Mouse (Mus musculus): Measurements from ENCODE around the gene Galnt15. TPM values are rescaled to one million over a fixed set of nuclear protein-coding genes. Genes with fewer than 3 reads are reported as not detected.

Gene Galnt15
- polyA plus RNA-seq, 1 experiment from 2014 or later: not detected

GRCm38 (mm10) chr14:32053895-32054294, 25.1 kb downstream of the Galnt15 start:
- no peaks in the 10 kb centered on the region for H3K9me3 ChIP-seq (ENCODE audit: control insufficient read depth, low read length)
- DNase-seq (ENCODE audit: low spot score): no peak
- ATAC-seq (replicated peaks; ENCODE audit: low FRiP score): 0 out of 2 replicates have a peak, but pooled peaks have one; percentile 20
- no peak overlapping the region for H3K9ac ChIP-seq (ENCODE audit: low read depth, low read length)
- no peaks in the 10 kb centered on the region for H3K36me3 ChIP-seq (ENCODE audit: control insufficient read depth, insufficient read depth, low read length)
- no peaks in the 10 kb centered on the region for H3K27me3 ChIP-seq (replicated peaks; ENCODE audit: control insufficient read depth, insufficient read depth, low read length)
- no peak overlapping the region for H3K27ac ChIP-seq (ENCODE audit: low read depth, low read length)
- no peak overlapping the region for H3K4me2 ChIP-seq
- 48% methylated on average over 5 of the region's 5 CpGs for WGBS
- H3K4me3 ChIP-seq (ENCODE audit: low read depth, low read length): no peak overlapping the region
- H3K4me1 ChIP-seq (replicated peaks; ENCODE audit: control insufficient read depth, insufficient read depth, low read length): peaks cover 9% of the 10 kb centered on the region

DNA sequence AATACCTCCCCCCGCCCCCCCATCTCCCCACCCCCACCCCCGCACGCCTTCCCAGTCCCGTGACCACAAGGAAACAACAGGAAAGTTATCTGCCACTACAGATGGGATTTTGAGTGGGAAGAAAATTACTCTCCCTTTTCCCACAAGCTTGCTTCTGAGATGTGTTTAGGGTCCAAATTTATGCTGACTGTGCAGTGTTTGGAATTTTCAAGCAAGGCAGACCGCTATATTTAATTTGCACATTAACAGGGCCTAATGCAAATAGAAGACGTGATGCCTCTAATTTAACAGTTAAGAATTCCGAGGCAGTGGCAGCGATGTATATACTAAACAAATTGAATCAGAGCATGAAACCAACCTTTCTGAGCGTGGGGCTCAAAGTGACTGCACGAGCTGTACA, 26.0 kb downstream of the Galnt15 start:
- ATAC-seq (replicated peaks; ENCODE audit: low FRiP score): no peak
- H3K9me3 ChIP-seq (ENCODE audit: control insufficient read depth, low read length): no peaks in the 10 kb centered on the region
- H3K27me3 ChIP-seq (replicated peaks; ENCODE audit: control insufficient read depth, insufficient read depth, low read length): no peaks in the 10 kb centered on the region
- H3K4me2 ChIP-seq: no peak overlapping the region
- 57% methylated on average over 10 of the region's 10 CpGs for WGBS
- no peak for DNase-seq (ENCODE audit: low spot score)
- H3K9ac ChIP-seq (ENCODE audit: low read depth, low read length): no peak overlapping the region
- peaks cover 9% of the 10 kb centered on the region for H3K4me1 ChIP-seq (replicated peaks; ENCODE audit: control insufficient read depth, insufficient read depth, low read length)
- H3K36me3 ChIP-seq (ENCODE audit: control insufficient read depth, insufficient read depth, low read length): no peaks in the 10 kb centered on the region
- no peak overlapping the region for H3K4me3 ChIP-seq (ENCODE audit: low read depth, low read length)
- H3K27ac ChIP-seq (ENCODE audit: low read depth, low read length): no peak overlapping the region

GRCm38 (mm10) chr14:32055781-32056180, 27.0 kb downstream of the Galnt15 start:
- DNase-seq (ENCODE audit: low spot score): no peak
- no peak for ATAC-seq (replicated peaks; ENCODE audit: low FRiP score)
- 58% methylated on average over 8 of the region's 8 CpGs for WGBS
- Histone ChIP-seq H3K36me3 (ENCODE audit: control insufficient read depth, insufficient read depth, low read length) (no peaks in the 10 kb centered on the region), H3K9me3 (ENCODE audit: control insufficient read depth, low read length) (no peaks in the 10 kb centered on the region), H3K27ac (ENCODE audit: low read depth, low read length) (no peak overlapping the region), H3K4me1 (replicated peaks; ENCODE audit: control insufficient read depth, insufficient read depth, low read length) (peaks cover 9% of the 10 kb centered on the region), H3K9ac (ENCODE audit: low read depth, low read length) (no peak overlapping the region), H3K4me3 (ENCODE audit: low read depth, low read length) (no peak overlapping the region), H3K4me2 (no peak overlapping the region), H3K27me3 (replicated peaks; ENCODE audit: control insufficient read depth, insufficient read depth, low read length) (no peaks in the 10 kb centered on the region)

DNA sequence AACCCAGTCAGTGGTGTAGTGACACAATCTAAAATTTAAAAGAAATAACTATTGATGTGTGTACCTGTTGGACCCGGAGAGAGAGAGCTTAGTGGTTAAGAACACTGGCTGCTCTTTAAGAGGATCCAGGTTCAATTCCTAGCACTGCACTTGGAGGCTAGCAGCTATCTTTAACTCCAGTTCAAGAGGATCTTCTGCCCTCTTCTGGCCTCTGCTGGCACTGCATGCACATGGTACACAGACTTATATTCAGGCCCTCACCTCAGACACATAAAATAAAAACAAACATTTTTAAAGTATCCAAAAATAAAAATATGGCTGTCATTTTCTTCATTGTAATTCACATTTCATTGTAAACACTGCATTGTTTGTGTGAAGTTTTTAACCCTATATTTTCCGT, 27.9 kb downstream of the Galnt15 start:
- Histone ChIP-seq H3K36me3 (ENCODE audit: control insufficient read depth, insufficient read depth, low read length) (no peaks in the 10 kb centered on the region), H3K27ac (ENCODE audit: low read depth, low read length) (no peak overlapping the region), H3K9ac (ENCODE audit: low read depth, low read length) (no peak overlapping the region), H3K4me2 (no peak overlapping the region), H3K4me1 (replicated peaks; ENCODE audit: control insufficient read depth, insufficient read depth, low read length) (peaks cover 9% of the 10 kb centered on the region), H3K9me3 (ENCODE audit: control insufficient read depth, low read length) (no peaks in the 10 kb centered on the region), H3K27me3 (replicated peaks; ENCODE audit: control insufficient read depth, insufficient read depth, low read length) (no peaks in the 10 kb centered on the region), H3K4me3 (ENCODE audit: low read depth, low read length) (no peak overlapping the region)
- ATAC-seq (replicated peaks; ENCODE audit: low FRiP score) (no peak), DNase-seq (ENCODE audit: low spot score) (no peak)
- WGBS: 89% methylated on average over 2 of the region's 2 CpGs

- Histone ChIP-seq H3K27me3 (replicated peaks; ENCODE audit: control insufficient read depth, insufficient read depth, low read length) (no peaks in the 10 kb centered on the region), H3K4me1 (replicated peaks; ENCODE audit: control insufficient read depth, insufficient read depth, low read length) (peaks cover 9% of the 10 kb centered on the region), H3K27ac (ENCODE audit: low read depth, low read length) (no peak overlapping the region), H3K9ac (ENCODE audit: low read depth, low read length) (no peak overlapping the region), H3K4me3 (ENCODE audit: low read depth, low read length) (no peak overlapping the region), H3K9me3 (ENCODE audit: control insufficient read depth, low read length) (no peaks in the 10 kb centered on the region), H3K36me3 (ENCODE audit: control insufficient read depth, insufficient read depth, low read length) (no peaks in the 10 kb centered on the region), H3K4me2 (no peak overlapping the region)
- no peak for ATAC-seq (replicated peaks; ENCODE audit: low FRiP score)
- no peak for DNase-seq (ENCODE audit: low spot score)
- 70% methylated on average over 4 of the region's 4 CpGs for WGBS
Measured at GRCm38 (mm10) chr14:32057664-32058063, 28.9 kb downstream of the Galnt15 start.

GRCm38 (mm10) chr14:32061398-32061797, 32.6 kb downstream of the Galnt15 start:
- no peaks in the 10 kb centered on the region for H3K9me3 ChIP-seq (ENCODE audit: control insufficient read depth, low read length)
- ATAC-seq (replicated peaks; ENCODE audit: low FRiP score) (no peak), DNase-seq (ENCODE audit: low spot score) (no peak)
- no peak overlapping the region for H3K27ac ChIP-seq (ENCODE audit: low read depth, low read length)
- no peaks in the 10 kb centered on the region for H3K36me3 ChIP-seq (ENCODE audit: control insufficient read depth, insufficient read depth, low read length)
- H3K27me3 ChIP-seq (replicated peaks; ENCODE audit: control insufficient read depth, insufficient read depth, low read length): no peaks in the 10 kb centered on the region
- no peak overlapping the region for H3K9ac ChIP-seq (ENCODE audit: low read depth, low read length)
- WGBS: 83% methylated on average over 4 of the region's 4 CpGs
- H3K4me3 ChIP-seq (ENCODE audit: low read depth, low read length): no peak overlapping the region
- H3K4me1 ChIP-seq (replicated peaks; ENCODE audit: control insufficient read depth, insufficient read depth, low read length): no peaks in the 10 kb centered on the region
- H3K4me2 ChIP-seq: no peak overlapping the region

DNA sequence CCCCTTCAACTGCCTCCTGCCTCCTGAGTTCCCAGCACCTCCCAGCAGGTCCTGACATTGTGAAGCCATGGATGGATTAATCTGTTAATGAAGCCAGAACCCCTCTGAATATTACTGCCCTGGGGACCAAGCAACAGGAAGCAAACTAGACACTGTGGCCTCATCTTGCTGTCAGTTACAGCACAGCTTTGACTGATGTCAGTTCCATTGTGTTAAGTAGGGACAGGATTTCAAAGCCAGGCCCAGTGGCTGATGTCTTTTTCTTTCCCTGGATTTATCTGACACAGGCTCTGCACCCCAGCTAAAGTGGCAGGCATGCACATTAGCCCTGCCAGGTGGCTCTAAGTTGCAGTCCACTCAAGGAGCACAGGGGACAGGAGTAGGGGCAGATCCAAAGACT, 44.0 kb downstream of the Galnt15 start:
- no peaks in the 10 kb centered on the region for H3K9me3 ChIP-seq (ENCODE audit: control insufficient read depth, low read length)
- no peaks in the 10 kb centered on the region for H3K27me3 ChIP-seq (replicated peaks; ENCODE audit: control insufficient read depth, insufficient read depth, low read length)
- ATAC-seq (replicated peaks; ENCODE audit: low FRiP score): no peak
- H3K9ac ChIP-seq (ENCODE audit: low read depth, low read length): no peak overlapping the region
- DNase-seq (ENCODE audit: low spot score): no peak
- no peak overlapping the region for H3K27ac ChIP-seq (ENCODE audit: low read depth, low read length)
- H3K4me1 ChIP-seq (replicated peaks; ENCODE audit: control insufficient read depth, insufficient read depth, low read length): peaks cover 9% of the 10 kb centered on the region
- H3K4me3 ChIP-seq (ENCODE audit: low read depth, low read length): no peak overlapping the region
- H3K36me3 ChIP-seq (ENCODE audit: control insufficient read depth, insufficient read depth, low read length): no peaks in the 10 kb centered on the region
- H3K4me2 ChIP-seq: no peak overlapping the region

DNA sequence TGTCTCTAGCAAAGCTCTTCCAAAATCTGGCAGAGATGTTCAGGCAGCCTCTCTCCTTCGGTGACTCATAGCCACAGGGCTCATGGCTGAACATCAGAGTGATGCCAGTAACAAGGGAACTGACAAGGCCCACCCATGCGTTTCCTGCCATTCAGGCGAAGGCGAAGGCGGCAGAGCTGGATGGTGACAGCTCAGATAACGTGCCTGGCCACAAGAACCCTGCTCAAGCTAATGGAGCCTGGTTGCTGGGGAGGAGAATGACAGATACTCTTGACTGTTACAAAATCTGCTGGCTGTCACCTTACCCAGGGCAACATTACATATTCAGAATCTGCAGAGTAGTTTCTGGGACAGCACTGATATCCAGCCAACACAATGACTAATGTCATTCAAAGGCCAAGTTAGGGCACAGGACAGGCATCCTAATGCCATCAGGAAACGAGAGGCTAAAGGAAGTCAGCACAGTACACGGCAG, 44.5 kb downstream of the Galnt15 start:
- no peak overlapping the region for H3K4me3 ChIP-seq (ENCODE audit: low read depth, low read length)
- no peaks in the 10 kb centered on the region for H3K9me3 ChIP-seq (ENCODE audit: control insufficient read depth, low read length)
- H3K4me1 ChIP-seq (replicated peaks; ENCODE audit: control insufficient read depth, insufficient read depth, low read length): peaks cover 9% of the 10 kb centered on the region
- H3K4me2 ChIP-seq: no peak overlapping the region
- H3K27me3 ChIP-seq (replicated peaks; ENCODE audit: control insufficient read depth, insufficient read depth, low read length): no peaks in the 10 kb centered on the region
- H3K27ac ChIP-seq (ENCODE audit: low read depth, low read length): no peak overlapping the region
- 0 out of 2 replicates have a peak, but pooled peaks cover 2% of the 10 kb centered on the region for H3K36me3 ChIP-seq (ENCODE audit: control insufficient read depth, insufficient read depth, low read length)
- DNase-seq (ENCODE audit: low spot score) (no peak), ATAC-seq (replicated peaks; ENCODE audit: low FRiP score) (peak; percentile 55; the same call in 1 of the 2 replicates)
- H3K9ac ChIP-seq (ENCODE audit: low read depth, low read length): no peak overlapping the region
- WGBS: 38% methylated on average over 8 of the region's 8 CpGs

GRCm38 (mm10) chr14:32073901-32074300, 45.1 kb downstream of the Galnt15 start:
- DNase-seq (ENCODE audit: low spot score): no peak
- no peak for ATAC-seq (replicated peaks; ENCODE audit: low FRiP score)
- no peaks in the 10 kb centered on the region for H3K9me3 ChIP-seq (ENCODE audit: control insufficient read depth, low read length)
- H3K4me3 ChIP-seq (ENCODE audit: low read depth, low read length): no peak overlapping the region
- H3K4me2 ChIP-seq: no peak overlapping the region
- 0 out of 2 replicates have a peak, but pooled peaks cover 3% of the 10 kb centered on the region for H3K36me3 ChIP-seq (ENCODE audit: control insufficient read depth, insufficient read depth, low read length)
- H3K27me3 ChIP-seq (replicated peaks; ENCODE audit: control insufficient read depth, insufficient read depth, low read length): no peaks in the 10 kb centered on the region
- H3K4me1 ChIP-seq (replicated peaks; ENCODE audit: control insufficient read depth, insufficient read depth, low read length): peaks cover 9% of the 10 kb centered on the region
- H3K9ac ChIP-seq (ENCODE audit: low read depth, low read length): no peak overlapping the region
- WGBS: 70% methylated on average over 7 of the region's 7 CpGs
- no peak overlapping the region for H3K27ac ChIP-seq (ENCODE audit: low read depth, low read length)

Data from liver, embryonic 11.5 days (tissue).